Mouse (Mus musculus): Measurements from ENCODE around the gene Sertad3.

GRCm38 (mm10) chr7:27454461-27455121 is 19.0 kb upstream of the Sertad3 start:
- TF ChIP-seq POLR2A (IDR thresholded peaks at IDR 0.05; ENCODE audit: extremely low read depth, insufficient read depth, low read length) = no peak
- no peak for TF ChIP-seq CTCF (IDR thresholded peaks at IDR 0.05; ENCODE audit: low read depth, low read length)
